Mouse (Mus musculus) adrenal gland, adult 10 weeks (tissue): Measurements from ENCODE around the gene Dpp6. TPM values are rescaled to one million over a fixed set of nuclear protein-coding genes. Genes with fewer than 3 reads are reported as not detected.

Source experiments
- polyA plus RNA-seq: library from polyadenylated mRNA; stranded (reverse); fragments of 350-450 nt; fragmentation: Illumina TruSeq; extraction: RNeasy Lipid Tissue Mini Kit (QIAGEN cat#74804); gene quantifications from one replicate; pipeline ENCODE4 v1.2.3, GENCODE M21; 2014; ENCODE audit warnings: low read depth, low replicate concordance

Dpp6 gene
- 4.8 TPM for polyA plus RNA-seq

DNA sequence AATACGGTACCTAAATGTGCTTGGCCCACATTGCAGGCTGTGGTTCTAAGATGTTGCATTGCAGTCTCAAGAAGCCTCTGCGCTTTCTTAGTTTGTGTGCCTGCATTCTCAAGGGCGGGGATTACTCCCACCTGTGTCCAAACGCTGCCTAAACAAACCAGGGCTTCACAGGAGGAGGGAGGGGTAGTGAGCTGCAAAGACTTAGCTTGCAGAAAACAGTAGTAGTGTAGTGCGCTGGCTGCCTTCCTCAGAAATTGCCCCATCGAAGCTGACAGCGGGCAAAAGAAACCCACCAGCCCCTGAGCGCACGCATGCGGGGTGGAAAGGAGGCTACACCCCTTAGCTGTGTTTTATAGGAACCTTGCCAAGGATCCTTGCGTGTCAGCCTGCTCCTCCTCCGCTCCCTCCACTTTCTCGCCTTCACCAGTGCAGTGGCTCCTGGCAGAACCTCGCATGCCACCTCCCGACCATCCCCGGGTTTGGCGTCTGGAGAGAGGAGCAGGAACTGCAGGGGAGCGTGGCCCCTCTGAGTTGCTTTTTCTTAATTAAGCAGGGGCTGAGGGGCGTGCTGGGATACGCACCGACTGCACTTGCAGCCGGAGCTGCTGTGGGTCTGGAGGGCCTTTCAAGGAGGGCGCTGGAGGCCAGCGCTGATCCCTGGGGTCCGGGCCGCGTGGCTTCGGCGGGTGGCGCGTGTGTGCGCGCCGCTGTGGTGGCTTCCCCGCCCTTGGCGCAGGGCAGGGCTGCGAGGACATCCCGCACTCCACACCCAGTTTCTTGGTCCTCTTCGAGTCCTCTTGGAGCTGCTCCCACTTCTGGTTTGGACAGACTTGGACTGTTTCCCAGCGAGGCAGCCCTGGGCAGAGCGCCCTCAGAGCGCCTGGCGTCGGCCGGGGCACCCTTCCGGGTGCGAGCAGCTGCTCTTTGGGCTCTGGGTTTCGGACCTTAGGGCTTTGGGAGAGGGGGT lies at the start of gene Dpp6:
TSS of gene Dpp6 (plus strand) at position 229 of the 967 bp plus-strand sequence.

DNA sequence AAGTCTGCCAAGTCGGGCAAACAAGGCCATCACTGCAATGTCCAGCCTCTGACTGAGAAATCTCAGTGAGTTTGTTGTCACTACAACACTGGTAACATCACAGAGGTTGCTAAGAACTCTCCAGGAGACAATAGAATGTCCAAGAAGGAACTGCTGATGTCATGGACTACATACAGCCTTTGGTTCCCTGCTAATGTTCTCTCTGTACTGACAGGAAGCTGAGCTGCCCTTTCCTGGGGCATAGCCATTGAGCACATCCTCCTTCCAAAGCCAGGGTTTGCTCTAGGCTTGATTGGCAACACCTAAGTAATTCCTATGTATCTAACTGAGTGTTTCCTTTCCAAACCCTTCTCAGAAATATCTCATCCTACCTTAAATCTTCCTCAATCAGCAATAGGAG lies 684.3 kb downstream of the Dpp6 start, which contains the start of gene Speer4b:
TSS of gene Speer4b (minus strand) at position 101 of the 400 bp plus-strand sequence.

